Mouse (Mus musculus) testis, postnatal 10 days (tissue): Measurements from ENCODE around the gene Rfxank.

Experiments
- DNase-seq: peaks from one replicate; pipeline ENCODE4 v3.0.0; 2021; ENCODE audit warnings: low spot score

Rfxank gene

DNA sequence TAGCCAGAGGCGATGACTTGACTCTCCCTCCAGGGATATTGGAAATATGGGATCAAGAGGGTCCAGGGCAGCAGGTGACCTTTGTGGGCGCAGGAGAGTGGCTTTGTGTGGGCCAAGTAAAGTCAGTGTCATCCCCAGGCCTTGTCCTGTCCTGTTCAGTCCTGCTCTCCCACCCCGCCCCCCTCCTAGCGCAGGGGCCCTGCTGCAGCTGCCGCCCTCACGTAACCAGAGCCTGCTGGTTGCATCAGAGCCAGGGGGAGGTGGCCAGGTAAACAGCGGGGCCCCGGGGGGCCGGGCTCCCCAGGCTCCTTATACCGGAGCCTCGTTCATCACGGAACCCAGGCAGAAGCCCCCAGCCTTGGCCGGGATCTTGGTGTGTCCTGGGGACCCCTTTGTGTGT, 11.2 kb upstream of the Rfxank start:
- DNase-seq: no peak

GRCm38 (mm10) chr8:70147678-70148607, 9.0 kb upstream of the Rfxank start:
- no peak for DNase-seq

- DNase-seq: no peak
These were observed 1.0 kb upstream of the Rfxank start for GRCm38 (mm10) chr8:70139981-70140380.

GRCm38 (mm10) chr8:70137890-70138289, 1.1 kb downstream of the Rfxank start:
- DNase-seq: no peak

DNA sequence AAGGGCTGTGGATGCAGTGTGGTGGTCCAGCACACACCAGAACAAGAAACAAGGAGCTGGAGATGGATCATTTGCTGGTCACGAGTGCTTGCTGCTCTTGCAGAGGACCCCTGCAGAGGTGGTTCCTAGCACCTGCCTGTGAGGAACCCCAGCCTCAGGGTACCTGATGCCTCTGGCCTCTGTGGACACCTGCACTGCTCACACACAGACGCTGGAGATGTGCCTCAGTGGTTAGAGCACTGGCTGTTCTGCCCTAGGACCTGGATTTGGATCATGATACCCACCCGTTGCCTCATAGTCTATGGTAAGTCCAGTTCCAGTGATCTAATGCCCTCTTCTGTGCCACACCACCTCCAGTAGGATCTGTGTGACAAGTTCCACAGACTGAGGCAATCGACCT, 2.4 kb downstream of the Rfxank start:
- DNase-seq: no peak

- DNase-seq: no peak
These were observed 4.0 kb downstream of the Rfxank start for GRCm38 (mm10) chr8:70134931-70135330.

- no peak for DNase-seq
These were observed 4.9 kb downstream of the Rfxank start for GRCm38 (mm10) chr8:70134086-70134485.

GRCm38 (mm10) chr8:70131166-70131883, 7.6 kb downstream of the Rfxank start, which contains the start of gene Nr2c2ap:
Gene Nr2c2ap, plus strand, starts transcription at chr8:70131333.
- DNase-seq: peak; percentile 91

- DNase-seq: no peak
These were observed 8.9 kb downstream of the Rfxank start for GRCm38 (mm10) chr8:70130066-70130465.

DNA sequence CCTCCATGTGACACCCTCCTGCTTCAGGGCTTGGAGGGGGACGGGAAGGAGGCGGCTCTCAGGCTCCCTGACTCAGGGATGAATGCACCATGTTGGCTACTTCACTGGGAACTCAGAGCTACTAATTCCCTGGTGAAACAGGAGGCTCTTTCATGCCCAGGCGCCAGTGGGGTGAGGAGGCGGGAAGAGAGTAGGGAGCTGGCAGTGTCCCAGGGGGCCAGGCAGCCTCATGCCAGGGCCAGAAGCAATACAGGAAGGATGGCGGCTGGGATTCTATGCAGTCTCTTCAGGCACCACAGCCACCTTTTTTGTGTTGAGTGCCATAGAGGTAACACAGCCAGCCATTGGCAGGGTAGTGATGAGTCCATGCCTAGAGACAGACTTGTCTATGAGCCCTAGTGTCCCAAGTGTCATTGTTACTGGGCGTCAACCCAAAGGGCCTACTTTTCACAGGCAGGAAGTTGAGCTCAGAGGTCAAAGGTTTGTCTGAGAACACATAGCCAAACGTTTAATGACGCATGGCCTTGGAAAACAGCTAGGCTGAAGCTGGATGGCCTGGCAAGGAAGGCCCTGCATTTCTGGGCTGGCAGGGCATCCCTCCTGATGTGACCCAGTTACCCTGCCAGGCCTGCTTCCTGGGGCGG, 9.5 kb downstream of the Rfxank start:
- DNase-seq: peak; percentile 63

DNA sequence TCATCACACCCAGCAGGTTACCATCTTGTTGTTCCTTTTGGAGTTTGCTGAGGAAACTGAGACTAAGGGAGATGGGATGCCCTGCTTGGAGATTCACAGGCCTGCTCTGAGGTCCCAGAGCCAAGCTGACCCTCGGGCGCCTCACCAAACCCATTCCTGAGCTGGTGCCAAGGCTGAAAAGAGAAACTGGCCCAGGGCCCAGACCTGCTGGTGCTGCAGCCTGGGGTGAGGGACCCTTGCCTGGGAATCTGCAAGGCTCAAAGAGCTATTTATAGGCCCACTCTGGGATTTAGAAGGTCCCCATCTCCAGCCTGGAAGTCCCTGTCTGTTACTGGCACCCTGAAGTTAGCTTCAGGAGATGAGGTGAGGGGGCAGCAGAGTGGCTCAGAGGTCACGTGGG, 10.5 kb downstream of the Rfxank start:
- no peak for DNase-seq

GRCm38 (mm10) chr8:70124992-70125391, 14.0 kb downstream of the Rfxank start:
- DNase-seq: peak; percentile 30

GRCm38 (mm10) chr8:70122863-70123262, 16.1 kb downstream of the Rfxank start:
- no peak for DNase-seq

- DNase-seq: peak; percentile 73
These were observed 18.3 kb downstream of the Rfxank start, which contains the start of gene Ncan for GRCm38 (mm10) chr8:70120667-70121066. Gene Ncan, minus strand, starts transcription at chr8:70120873.

GRCm38 (mm10) chr8:70118726-70119700, 19.9 kb downstream of the Rfxank start:
- peak; percentile 38 for DNase-seq

DNA sequence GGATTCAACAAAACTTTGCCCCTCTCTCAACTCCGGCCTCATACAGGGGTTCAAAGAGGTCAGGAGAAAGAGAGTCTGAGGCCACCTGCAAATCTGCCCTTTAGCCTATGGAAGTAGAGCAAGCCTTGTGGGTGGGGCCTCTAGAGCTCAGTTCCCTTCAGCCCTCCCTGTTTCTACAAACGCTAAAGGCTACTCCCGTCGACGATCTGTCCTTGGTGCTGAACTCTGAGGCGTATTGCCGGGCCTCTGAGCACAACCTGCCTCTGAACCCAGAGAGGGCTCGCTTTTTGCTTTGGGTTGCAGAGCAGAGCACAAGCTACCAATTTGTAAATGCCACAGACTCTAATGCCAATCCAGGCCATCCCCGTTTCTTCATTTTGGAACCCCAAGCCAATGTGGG, 21.3 kb downstream of the Rfxank start:
- peak; percentile 60 for DNase-seq

DNA sequence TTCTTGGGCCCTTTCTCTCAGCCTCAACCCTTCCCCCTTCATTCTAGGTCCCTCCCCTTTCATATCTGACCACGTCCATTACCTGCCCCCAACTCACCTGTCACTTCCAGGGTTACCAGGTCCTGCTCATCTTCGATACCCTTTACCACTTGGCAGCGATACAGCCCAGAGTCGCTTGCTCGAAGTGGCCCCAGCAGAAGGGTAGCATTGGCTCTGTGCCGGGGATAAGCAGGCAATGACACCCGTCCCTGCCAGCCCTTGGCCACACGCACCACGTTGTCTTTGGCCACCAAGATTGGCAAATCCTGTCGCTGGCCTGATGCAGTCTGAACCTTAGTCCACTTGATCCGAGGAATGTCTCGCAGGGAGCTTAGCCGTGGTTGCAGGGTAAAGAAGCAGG, 24.1 kb downstream of the Rfxank start:
- peak; percentile 39 for DNase-seq

GRCm38 (mm10) chr8:70114488-70114887, 24.5 kb downstream of the Rfxank start:
- DNase-seq: no peak

DNA sequence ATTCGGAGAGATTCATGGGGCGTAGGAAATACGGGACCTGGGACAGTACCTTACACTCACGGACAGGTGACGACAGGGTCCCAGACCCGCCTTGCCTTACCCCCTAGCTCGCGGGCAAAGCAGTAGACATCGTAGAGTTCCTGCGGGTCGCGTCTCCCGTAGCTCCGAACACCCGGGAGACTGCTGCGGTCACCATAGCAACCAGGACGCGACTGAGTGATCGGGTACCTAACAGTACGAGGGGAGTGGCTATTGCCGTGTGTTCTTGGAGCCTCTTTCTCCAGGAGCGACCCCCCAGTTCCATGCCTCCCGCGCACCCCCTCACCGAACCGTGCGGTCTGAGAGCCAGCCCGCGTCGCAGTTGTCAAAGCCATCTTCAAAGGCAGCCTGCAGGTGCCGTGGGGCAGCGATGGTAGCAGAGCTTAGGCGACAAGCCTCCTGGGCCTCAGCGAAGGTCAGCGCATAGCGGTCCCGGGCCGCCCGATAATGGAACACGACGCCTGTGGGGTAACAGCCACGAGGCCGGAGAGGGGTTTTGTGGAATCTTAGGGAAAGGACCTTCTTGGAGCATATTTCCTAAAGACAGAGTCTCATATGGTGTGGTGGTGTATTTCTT, 26.4 kb downstream of the Rfxank start:
- DNase-seq: peak; percentile 30

GRCm38 (mm10) chr8:70111192-70111795, 27.7 kb downstream of the Rfxank start:
- DNase-seq: peak; percentile 35
